Mouse (Mus musculus) gastrocnemius, postnatal 14 days (tissue): ENCODE measurements at regions not wholly inside any gene's neighbourhood (a gene's known extent, or its start where the extent isn't known, plus 50 kb on each side); places are given as distances from the start of the nearest gene placed in this dataset.

Experiments
- DNase-seq: peaks from one replicate; pipeline ENCODE4 v3.0.0; 2021; ENCODE audit warnings: mixed read lengths
- intact Hi-C: fragments of 180-260 bp; cut with DNase I; formaldehyde crosslinking; loops from one replicate; pipeline ENCODE4 v1.15.1; 2025; ENCODE audit warnings: low total_unique reads

- DNase-seq = no peak
- intact Hi-C loops = loop anchor here (10.0 kb wide), 1 partner anchor 59 kb away; no protein-coding TSS in a partner anchor
These were observed 273.4 kb upstream of the Zmiz1 start for GRCm38 (mm10) chr14:25185556-25185958.

GRCm38 (mm10) chr14:25185959-25186771, 272.8 kb upstream of the Zmiz1 start:
- intact Hi-C loops = loop anchor here (10.0 kb wide), 1 partner anchor 59 kb away; no protein-coding TSS in a partner anchor
- DNase-seq = no peak

GRCm38 (mm10) chr14:25187715-25188114, 271.3 kb upstream of the Zmiz1 start:
- intact Hi-C loops = loop anchor here (10.0 kb wide), 1 partner anchor 57 kb away; no protein-coding TSS in a partner anchor
- peak; percentile 40 for DNase-seq

- no peak for DNase-seq
- intact Hi-C loops = loop anchor here (10.0 kb wide), 1 partner anchor 56 kb away; no protein-coding TSS in a partner anchor
These were observed 269.7 kb upstream of the Zmiz1 start for GRCm38 (mm10) chr14:25189256-25189655.

GRCm38 (mm10) chr14:25190680-25191270, 268.2 kb upstream of the Zmiz1 start:
- intact Hi-C loops = loop anchor here (10.0 kb wide), 1 partner anchor 76 kb away; no protein-coding TSS in a partner anchor
- DNase-seq = peak; percentile 55

GRCm38 (mm10) chr14:25196820-25197219, 262.2 kb upstream of the Zmiz1 start:
- intact Hi-C loops = loop anchor here (10.0 kb wide), 1 partner anchor 82 kb away; no protein-coding TSS in a partner anchor
- no peak for DNase-seq

GRCm38 (mm10) chr14:25199900-25200299, 259.1 kb upstream of the Zmiz1 start:
- no peak for DNase-seq
- intact Hi-C loops = loop anchor here (10.0 kb wide), 1 partner anchor 85 kb away; no protein-coding TSS in a partner anchor

- DNase-seq = no peak
- intact Hi-C loops = no loop called here
These were observed 258.3 kb upstream of the Zmiz1 start for GRCm38 (mm10) chr14:25200656-25201179.

- no peak for DNase-seq
- intact Hi-C loops = no loop called here
These were observed 256.7 kb upstream of the Zmiz1 start for GRCm38 (mm10) chr14:25202312-25202711.

- intact Hi-C loops = no loop called here
- no peak for DNase-seq
These were observed 254.9 kb upstream of the Zmiz1 start for GRCm38 (mm10) chr14:25204091-25204490.

- intact Hi-C loops = no loop called here
- DNase-seq = no peak
These were observed 252.1 kb upstream of the Zmiz1 start for GRCm38 (mm10) chr14:25206855-25207254.

- intact Hi-C loops = no loop called here
- DNase-seq = no peak
These were observed 251.6 kb upstream of the Zmiz1 start for GRCm38 (mm10) chr14:25207422-25207821.

GRCm38 (mm10) chr14:25208221-25209056, 250.5 kb upstream of the Zmiz1 start:
- DNase-seq = no peak
- intact Hi-C loops = no loop called here

GRCm38 (mm10) chr14:25213056-25213455, 245.9 kb upstream of the Zmiz1 start:
- intact Hi-C loops = no loop called here

GRCm38 (mm10) chr14:25223091-25223490, 235.9 kb upstream of the Zmiz1 start:
- intact Hi-C loops = no loop called here
- DNase-seq = no peak

More at GRCm38 (mm10) chr14:25213056-25213455, 245.9 kb upstream of the Zmiz1 start:
- DNase-seq = no peak

- DNase-seq = no peak
- intact Hi-C loops = no loop called here
These were observed 233.8 kb upstream of the Zmiz1 start for GRCm38 (mm10) chr14:25225214-25225613.

GRCm38 (mm10) chr14:25226155-25226839, 232.7 kb upstream of the Zmiz1 start:
- intact Hi-C loops = no loop called here
- peak; percentile 93 for DNase-seq

GRCm38 (mm10) chr14:25226840-25227506, 232.0 kb upstream of the Zmiz1 start:
- intact Hi-C loops = no loop called here
- DNase-seq = peak; percentile 40
